Mouse (Mus musculus) liver, embryonic 12.5 days (tissue): Measurements from ENCODE around the gene Ormdl2. TPM values are rescaled to one million over a fixed set of nuclear protein-coding genes. Genes with fewer than 3 reads are reported as not detected.

ENCODE experiments used
- ATAC-seq: fragments of 200-750 bp; cut with Nextera tagmentation; 2 replicates; pipeline ENCODE4 v1.8.0; 2017; ENCODE audit warnings: moderate number of reproducible peaks, mild to moderate bottlenecking, moderate library complexity
- H3K27ac ChIP-seq: fragments of 300-500 bp; sonication (generic); 2 replicates; pipeline ENCODE4 v1.5.1; 2016; ENCODE audit warnings: mild to moderate bottlenecking
- H3K27me3 ChIP-seq: fragments of 300-500 bp; sonication (generic); replicated peaks from 2 replicates; pipeline ENCODE4 v1.6.1; 2016; ENCODE audit warnings: mild to moderate bottlenecking, moderate library complexity
- H3K36me3 ChIP-seq: fragments of 300-500 bp; sonication (generic); 2 replicates; pipeline ENCODE4 v1.6.1; 2016; ENCODE audit warnings: mild to moderate bottlenecking, moderate library complexity
- H3K4me1 ChIP-seq: fragments of 300-500 bp; sonication (generic); 2 replicates; pipeline ENCODE4 v1.6.1; 2016
- H3K4me2 ChIP-seq: fragments of 300-500 bp; sonication (generic); 2 replicates; pipeline ENCODE4 v1.6.1; 2016; ENCODE audit warnings: mild to moderate bottlenecking, moderate library complexity
- H3K4me3 ChIP-seq: fragments of 300-500 bp; sonication (generic); 2 replicates; pipeline ENCODE4 v1.5.1; 2016; ENCODE audit warnings: mild to moderate bottlenecking, moderate library complexity
- H3K9ac ChIP-seq: fragments of 300-500 bp; sonication (generic); 2 replicates; pipeline ENCODE4 v1.6.1; 2016; ENCODE audit warnings: mild to moderate bottlenecking, moderate library complexity
- H3K9me3 ChIP-seq: fragments of 300-500 bp; sonication (generic); replicated peaks from 2 replicates; pipeline ENCODE4 v1.6.1; 2016; ENCODE audit warnings: mild to moderate bottlenecking, moderate library complexity
- WGBS: fragments of 180-500 bp; shearing (Covaris S2); methylation state at CpG from one replicate; pipeline ENCODE4 v1.1.7; 2016; ENCODE audit not compliant: insufficient replicate concordance; 5-methylcytosine and 5-hydroxymethylcytosine counted together
- polyA plus RNA-seq: library from polyadenylated mRNA; unstranded; fragments of >200 nt; fragmentation: Nextera tagmentation; extraction: Ambion mirVana; gene quantifications from 2 replicates; pipeline ENCODE4 v1.2.1, GENCODE M21; 2016

The Ormdl2 gene
- polyA plus RNA-seq, 1 experiment from 2014 or later = 85.8 TPM

GRCm38 (mm10) chr10:128773685-128774084 lies 47.8 kb downstream of the Ormdl2 start:
- ATAC-seq = no peak
- H3K9ac ChIP-seq = no peak overlapping the region
- no peaks in the 10 kb centered on the region for H3K36me3 ChIP-seq
- H3K9me3 ChIP-seq = no peaks in the 10 kb centered on the region
- peaks cover 7% of the 10 kb centered on the region for H3K4me1 ChIP-seq
- H3K4me2 ChIP-seq = no peak overlapping the region
- H3K27ac ChIP-seq = no peak overlapping the region
- H3K4me3 ChIP-seq = no peak overlapping the region
- no peaks in the 10 kb centered on the region for H3K27me3 ChIP-seq
- WGBS = 23% methylated on average over 5 of the region's 5 CpGs

GRCm38 (mm10) chr10:128772895-128773294 lies 48.5 kb downstream of the Ormdl2 start:
- no peaks in the 10 kb centered on the region for H3K36me3 ChIP-seq
- H3K4me1 ChIP-seq = peaks cover 7% of the 10 kb centered on the region
- no peak overlapping the region for H3K27ac ChIP-seq
- H3K4me3 ChIP-seq = no peak overlapping the region
- H3K27me3 ChIP-seq = no peaks in the 10 kb centered on the region
- ATAC-seq = 0 out of 2 replicates have a peak, but pooled peaks have one; percentile 37
- H3K9me3 ChIP-seq = no peaks in the 10 kb centered on the region
- H3K4me2 ChIP-seq = no peak overlapping the region
- 43% methylated on average over 2 of the region's 2 CpGs for WGBS
- no peak overlapping the region for H3K9ac ChIP-seq

Other genes starting within 250 kb of the Ormdl2 start
- gene Erbb3, start 232.0 kb downstream of the Ormdl2 start, polyA plus RNA-seq = 1.8 TPM in 2 replicates
- 555 and 561 TPM in 2 replicates for gene Rps26, start 194.9 kb downstream of the Ormdl2 start, polyA plus RNA-seq
- 0.41 and 0.42 TPM in 2 replicates for gene Ikzf4, start 175.7 kb downstream of the Ormdl2 start, polyA plus RNA-seq
- 10.4 and 10.5 TPM in 2 replicates for gene Suox, start 147.6 kb downstream of the Ormdl2 start, polyA plus RNA-seq
- gene Rab5b, start 125.4 kb downstream of the Ormdl2 start, polyA plus RNA-seq = 34.2 and 34.7 TPM in 2 replicates
- 0.36 and 0.43 TPM in 2 replicates for gene Pmel, start 117.5 kb downstream of the Ormdl2 start, polyA plus RNA-seq
- 82.8 and 84.9 TPM in 2 replicates for gene Cdk2, start 116.6 kb downstream of the Ormdl2 start, polyA plus RNA-seq
- 2.8 TPM in 2 replicates for gene Dgka, start 76.8 kb downstream of the Ormdl2 start, polyA plus RNA-seq
- gene Pym1, start 73.8 kb downstream of the Ormdl2 start, polyA plus RNA-seq = 25.8 and 26.8 TPM in 2 replicates
- gene Mmp19, start 30.7 kb downstream of the Ormdl2 start, polyA plus RNA-seq = 5.5 and 6.8 TPM in 2 replicates
- 27.9 and 29.1 TPM in 2 replicates for gene Dnajc14, start 17.6 kb downstream of the Ormdl2 start, polyA plus RNA-seq
- gene Tmem198b, start 17.3 kb downstream of the Ormdl2 start, polyA plus RNA-seq = 3.7 and 3.9 TPM in 2 replicates
- gene Sarnp, start 4.3 kb downstream of the Ormdl2 start, polyA plus RNA-seq = 154 and 161 TPM in 2 replicates
- 1.8 and 1.9 TPM in 2 replicates for gene Gdf11, start 70.1 kb upstream of the Ormdl2 start, polyA plus RNA-seq
- 127 and 129 TPM in 2 replicates for gene Cd63, start 79.3 kb upstream of the Ormdl2 start, polyA plus RNA-seq
- gene Rdh5, start 101.2 kb upstream of the Ormdl2 start, polyA plus RNA-seq = 8.2 and 9.0 TPM in 2 replicates
- 82.5 and 83.0 TPM in 2 replicates for gene Bloc1s1, start 102.4 kb upstream of the Ormdl2 start, polyA plus RNA-seq
- gene Itga7, start 112.2 kb upstream of the Ormdl2 start, polyA plus RNA-seq = 0.12 and 0.17 TPM in 2 replicates
- gene Mettl7b, start 139.3 kb upstream of the Ormdl2 start, polyA plus RNA-seq = not detected in 2 replicates
- not detected in 2 replicates for gene Olfr9, start 167.8 kb upstream of the Ormdl2 start, polyA plus RNA-seq
- not detected in 2 replicates for gene Olfr763, start 189.1 kb upstream of the Ormdl2 start, polyA plus RNA-seq
- gene Olfr764-ps1, start 218.3 kb upstream of the Ormdl2 start, polyA plus RNA-seq = not detected in 2 replicates
- not detected in 2 replicates for gene Olfr765, start 228.4 kb upstream of the Ormdl2 start, polyA plus RNA-seq
- not detected in 2 replicates for gene Olfr766-ps1, start 247.3 kb upstream of the Ormdl2 start, polyA plus RNA-seq